Mouse (Mus musculus): Measurements from ENCODE around the gene Insr. TPM values are rescaled to one million over a fixed set of nuclear protein-coding genes. Genes with fewer than 3 reads are reported as not detected.

The Insr gene
- polyA plus RNA-seq, 1 experiment, result 24.0 TPM

DNA sequence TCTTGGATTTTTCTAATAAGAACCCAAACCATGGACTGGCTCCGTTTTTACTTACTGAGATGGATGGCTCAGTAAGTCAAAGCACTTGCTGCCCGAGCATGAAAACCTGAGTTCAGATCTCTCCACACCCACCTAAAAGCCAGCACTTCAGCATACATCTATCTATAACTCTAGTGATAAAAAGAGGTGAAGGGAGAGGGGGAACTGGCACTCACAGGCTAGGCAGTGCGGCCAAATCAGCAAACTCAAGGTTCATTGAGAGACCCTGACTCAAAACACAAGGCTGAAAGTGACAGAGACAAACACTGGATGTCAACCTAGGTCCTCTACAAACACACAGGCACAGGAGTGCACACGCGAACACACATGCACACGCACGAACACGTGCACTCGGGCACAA, 2.2 kb downstream of the Insr start:
- H3K4me1 ChIP-seq (ENCODE audit: control insufficient read depth, insufficient read depth, low read length), result peaks cover 24% of the 10 kb centered on the region
- no peak overlapping the region for H3K27ac ChIP-seq (ENCODE audit: insufficient read depth, low read depth, low read length)
- no peak overlapping the region for H3K4me3 ChIP-seq (ENCODE audit: insufficient read depth, low read length)
- TF ChIP-seq POLR2A (IDR thresholded peaks at IDR 0.05; ENCODE audit: borderline replicate concordance, low read depth, low read length), result no peak
- no peak for TF ChIP-seq CTCF (IDR thresholded peaks at IDR 0.05; ENCODE audit: low read depth, low read length)

DNA sequence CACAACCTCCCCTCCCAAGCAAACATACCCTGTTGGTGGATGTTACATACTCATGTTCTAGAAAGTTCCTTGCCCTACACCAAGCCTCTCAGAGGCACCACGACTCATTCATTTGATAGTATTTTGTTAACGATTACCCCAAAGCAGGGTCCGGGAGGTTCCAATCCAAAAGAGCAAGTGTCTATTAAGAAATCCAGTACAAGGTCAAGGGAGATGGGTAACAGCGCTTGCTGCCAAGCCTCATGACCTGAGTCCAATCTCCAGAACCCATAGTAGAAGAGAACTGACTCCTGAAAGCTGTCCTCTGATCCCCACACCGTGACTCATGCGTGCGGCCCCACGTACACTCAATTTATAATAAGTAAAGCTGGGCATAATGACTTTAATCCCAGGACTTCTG, 3.4 kb downstream of the Insr start:
- Histone ChIP-seq H3K27ac (ENCODE audit: insufficient read depth, low read depth, low read length) (no peak overlapping the region), H3K4me3 (ENCODE audit: insufficient read depth, low read length) (no peak overlapping the region), H3K4me1 (ENCODE audit: control insufficient read depth, insufficient read depth, low read length) (peaks cover 24% of the 10 kb centered on the region)
- no peak for TF ChIP-seq POLR2A (IDR thresholded peaks at IDR 0.05; ENCODE audit: borderline replicate concordance, low read depth, low read length)
- no peak for TF ChIP-seq CTCF (IDR thresholded peaks at IDR 0.05; ENCODE audit: low read depth, low read length)

DNA sequence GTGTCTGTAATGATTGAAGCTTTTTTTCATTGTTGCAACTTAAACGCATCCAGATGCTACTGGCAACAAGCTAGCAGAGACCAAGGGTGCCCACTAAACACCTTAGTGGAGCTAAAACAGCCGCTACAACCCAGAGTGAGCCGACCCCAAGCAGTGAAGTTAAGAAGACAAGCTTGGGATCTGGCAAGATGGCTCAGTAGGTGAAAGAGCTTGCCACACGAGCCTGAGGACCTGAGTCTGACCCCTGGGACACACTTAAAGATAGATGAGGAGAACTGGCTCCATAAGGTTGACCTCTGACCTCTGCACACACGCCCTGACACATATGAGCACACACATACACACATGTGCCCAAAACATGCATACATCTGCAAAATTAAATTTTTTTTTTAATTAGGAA, 4.2 kb downstream of the Insr start:
- Histone ChIP-seq H3K27ac (ENCODE audit: insufficient read depth, low read depth, low read length) (no peak overlapping the region), H3K4me3 (ENCODE audit: insufficient read depth, low read length) (no peak overlapping the region), H3K4me1 (ENCODE audit: control insufficient read depth, insufficient read depth, low read length) (peaks cover 24% of the 10 kb centered on the region)
- no peak for TF ChIP-seq CTCF (IDR thresholded peaks at IDR 0.05; ENCODE audit: low read depth, low read length)
- TF ChIP-seq POLR2A (IDR thresholded peaks at IDR 0.05; ENCODE audit: borderline replicate concordance, low read depth, low read length), result no peak

DNA sequence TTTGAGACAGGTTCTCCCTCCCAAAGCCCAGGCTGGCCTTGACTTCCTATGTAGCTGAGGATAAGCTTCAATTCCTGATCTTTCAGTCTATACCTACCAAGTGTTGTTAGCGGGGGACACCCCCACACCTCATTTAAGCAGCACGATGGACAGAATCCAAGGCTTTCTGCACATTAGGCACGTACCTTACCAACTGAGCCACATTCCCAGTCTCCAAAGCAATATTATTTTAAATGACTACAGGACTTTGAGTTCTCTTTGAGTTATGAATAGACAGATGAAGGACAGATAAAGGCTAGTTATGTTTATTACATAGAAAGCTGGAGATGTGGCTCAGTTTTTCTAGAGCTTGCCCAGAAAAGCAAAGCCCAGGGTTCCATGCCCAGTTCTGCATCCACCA, 5.6 kb downstream of the Insr start:
- H3K4me1 ChIP-seq (ENCODE audit: control insufficient read depth, insufficient read depth, low read length), result peaks cover 24% of the 10 kb centered on the region
- no peak for TF ChIP-seq POLR2A (IDR thresholded peaks at IDR 0.05; ENCODE audit: borderline replicate concordance, low read depth, low read length)
- no peak for TF ChIP-seq CTCF (IDR thresholded peaks at IDR 0.05; ENCODE audit: low read depth, low read length)
- no peak overlapping the region for H3K27ac ChIP-seq (ENCODE audit: insufficient read depth, low read depth, low read length)
- no peak overlapping the region for H3K4me3 ChIP-seq (ENCODE audit: insufficient read depth, low read length)

DNA sequence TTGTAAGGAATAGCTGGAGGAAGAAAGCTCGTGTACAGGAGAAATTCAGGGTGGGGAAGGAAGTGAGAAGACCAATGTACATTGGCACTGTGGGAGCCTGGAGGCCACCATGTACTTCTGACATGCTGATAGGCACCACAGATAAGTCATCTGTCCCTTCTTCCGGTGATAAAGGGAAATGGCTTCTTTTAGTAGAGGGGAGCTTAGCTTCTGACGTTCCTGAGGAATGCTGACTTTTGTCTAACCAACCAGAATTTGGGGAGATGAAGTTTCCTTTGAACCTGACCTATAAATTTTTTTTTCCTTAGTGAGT, 12.0 kb downstream of the Insr start:
- H3K4me1 ChIP-seq (ENCODE audit: control insufficient read depth, insufficient read depth, low read length), result peaks cover 17% of the 10 kb centered on the region
- no peak overlapping the region for H3K27ac ChIP-seq (ENCODE audit: insufficient read depth, low read depth, low read length)

DNA sequence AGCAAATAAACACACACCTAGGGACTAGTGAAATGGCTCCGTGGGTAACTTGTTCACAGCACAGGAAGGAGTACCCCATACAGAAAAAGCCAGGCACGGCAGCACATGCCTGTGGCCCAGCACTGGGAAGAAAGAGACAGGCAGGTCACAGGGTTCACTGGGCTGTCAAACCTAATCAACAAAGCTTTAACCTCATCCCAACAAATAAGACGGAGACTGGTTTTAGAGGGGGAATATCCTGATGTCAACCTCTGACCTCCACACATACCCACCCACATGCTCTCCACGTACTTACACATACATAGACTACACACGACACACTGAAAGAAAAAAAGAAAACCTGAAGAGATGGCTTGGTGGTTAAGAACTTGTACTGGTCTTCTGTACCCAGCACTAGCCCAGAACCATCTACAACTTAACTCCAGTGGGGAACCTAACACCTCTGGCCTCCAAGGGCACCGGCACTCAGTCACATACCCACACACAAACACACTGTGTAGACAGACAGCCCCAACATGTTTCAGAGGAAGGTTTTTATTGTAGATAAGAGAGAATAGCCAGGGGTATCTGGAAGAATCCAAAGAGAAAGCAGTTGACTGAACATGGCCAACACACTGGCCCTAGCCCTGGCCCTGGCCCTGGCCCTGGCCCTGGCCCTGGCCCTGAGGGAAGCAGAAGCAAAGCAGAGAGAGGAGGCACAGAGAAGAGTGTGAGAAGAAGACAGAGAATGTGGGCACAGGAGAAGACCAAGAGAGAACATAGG, 12.6 kb downstream of the Insr start:
- H3K4me3 ChIP-seq (ENCODE audit: insufficient read depth, low read length), result no peak overlapping the region
- no peak overlapping the region for H3K27ac ChIP-seq (ENCODE audit: insufficient read depth, low read depth, low read length)
- H3K4me1 ChIP-seq (ENCODE audit: control insufficient read depth, insufficient read depth, low read length), result peaks cover 18% of the 10 kb centered on the region
- TF ChIP-seq POLR2A (IDR thresholded peaks at IDR 0.05; ENCODE audit: borderline replicate concordance, low read depth, low read length) (no peak), CTCF (IDR thresholded peaks at IDR 0.05; ENCODE audit: low read depth, low read length) (no peak)

More for the DNA sequence above, 12.0 kb downstream of the Insr start:
- no peak overlapping the region for H3K4me3 ChIP-seq (ENCODE audit: insufficient read depth, low read length)
- no peak for TF ChIP-seq POLR2A (IDR thresholded peaks at IDR 0.05; ENCODE audit: borderline replicate concordance, low read depth, low read length)
- TF ChIP-seq CTCF (IDR thresholded peaks at IDR 0.05; ENCODE audit: low read depth, low read length), result no peak

DNA sequence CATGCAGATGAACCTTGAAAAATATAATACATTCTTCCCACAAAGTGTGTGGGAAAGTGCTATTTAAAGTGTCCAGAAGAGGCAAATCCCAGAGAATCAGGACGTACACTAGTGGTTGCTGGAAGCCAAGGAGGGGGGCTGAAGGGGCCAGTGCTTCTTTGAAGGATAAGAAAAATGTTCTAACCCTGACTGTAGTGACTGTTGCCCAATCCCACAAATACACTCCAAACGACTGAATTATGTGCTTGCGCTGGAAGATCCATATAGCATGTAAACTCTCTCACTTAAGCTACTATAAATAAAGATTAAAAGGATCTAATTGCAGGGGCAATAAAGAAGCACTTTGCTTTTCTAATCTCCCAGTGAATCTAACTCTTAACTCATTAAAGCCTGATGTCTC, 14.2 kb downstream of the Insr start:
- no peak for TF ChIP-seq POLR2A (IDR thresholded peaks at IDR 0.05; ENCODE audit: borderline replicate concordance, low read depth, low read length)
- no peak for TF ChIP-seq CTCF (IDR thresholded peaks at IDR 0.05; ENCODE audit: low read depth, low read length)
- Histone ChIP-seq H3K4me3 (ENCODE audit: insufficient read depth, low read length) (no peak overlapping the region), H3K4me1 (ENCODE audit: control insufficient read depth, insufficient read depth, low read length) (peaks cover 34% of the 10 kb centered on the region), H3K27ac (ENCODE audit: insufficient read depth, low read depth, low read length) (no peak overlapping the region)

DNA sequence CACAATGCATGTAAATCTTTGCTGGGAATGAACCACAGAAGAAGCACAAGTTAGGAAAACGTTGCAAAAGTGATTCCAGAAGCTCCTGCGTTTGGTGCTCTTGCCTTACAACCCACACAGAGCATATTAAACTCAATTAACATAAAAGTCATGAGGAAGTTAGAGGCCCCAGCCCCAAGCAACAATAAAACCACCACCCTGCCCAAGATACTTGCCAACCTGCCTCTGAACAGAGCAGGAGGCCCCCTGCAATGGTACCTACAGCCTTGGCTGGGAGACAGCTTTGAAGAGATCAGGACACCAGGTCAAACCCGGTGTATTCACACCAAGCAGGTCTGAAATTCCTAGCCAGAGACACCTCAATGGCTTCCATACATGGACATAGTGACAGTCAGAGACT, 16.6 kb downstream of the Insr start:
- TF ChIP-seq CTCF (IDR thresholded peaks at IDR 0.05; ENCODE audit: low read depth, low read length) (no peak), POLR2A (IDR thresholded peaks at IDR 0.05; ENCODE audit: borderline replicate concordance, low read depth, low read length) (no peak)
- Histone ChIP-seq H3K27ac (ENCODE audit: insufficient read depth, low read depth, low read length) (no peak overlapping the region), H3K4me3 (ENCODE audit: insufficient read depth, low read length) (no peak overlapping the region), H3K4me1 (ENCODE audit: control insufficient read depth, insufficient read depth, low read length) (peaks cover 38% of the 10 kb centered on the region)

DNA sequence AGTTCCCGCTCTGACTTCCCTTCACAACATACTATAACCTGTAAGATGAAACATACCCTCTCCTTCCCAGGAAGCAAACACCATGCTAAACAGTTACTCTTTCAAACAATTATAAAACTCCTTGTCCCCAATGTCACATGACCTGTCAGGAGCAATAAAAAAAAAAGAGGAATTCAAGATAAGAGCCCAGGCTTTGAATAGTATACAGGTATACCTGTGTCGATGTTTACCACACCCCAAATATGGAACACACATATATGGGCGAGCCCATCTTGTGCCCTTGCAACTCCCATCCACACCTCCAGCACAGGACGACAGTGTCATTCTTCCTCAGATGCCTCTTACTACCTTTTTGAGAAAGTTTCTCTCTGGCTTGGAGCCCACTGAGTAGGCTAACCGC, 18.3 kb downstream of the Insr start:
- peaks cover 38% of the 10 kb centered on the region for H3K4me1 ChIP-seq (ENCODE audit: control insufficient read depth, insufficient read depth, low read length)
- no peak for TF ChIP-seq POLR2A (IDR thresholded peaks at IDR 0.05; ENCODE audit: borderline replicate concordance, low read depth, low read length)
- TF ChIP-seq CTCF (IDR thresholded peaks at IDR 0.05; ENCODE audit: low read depth, low read length), result no peak

DNA sequence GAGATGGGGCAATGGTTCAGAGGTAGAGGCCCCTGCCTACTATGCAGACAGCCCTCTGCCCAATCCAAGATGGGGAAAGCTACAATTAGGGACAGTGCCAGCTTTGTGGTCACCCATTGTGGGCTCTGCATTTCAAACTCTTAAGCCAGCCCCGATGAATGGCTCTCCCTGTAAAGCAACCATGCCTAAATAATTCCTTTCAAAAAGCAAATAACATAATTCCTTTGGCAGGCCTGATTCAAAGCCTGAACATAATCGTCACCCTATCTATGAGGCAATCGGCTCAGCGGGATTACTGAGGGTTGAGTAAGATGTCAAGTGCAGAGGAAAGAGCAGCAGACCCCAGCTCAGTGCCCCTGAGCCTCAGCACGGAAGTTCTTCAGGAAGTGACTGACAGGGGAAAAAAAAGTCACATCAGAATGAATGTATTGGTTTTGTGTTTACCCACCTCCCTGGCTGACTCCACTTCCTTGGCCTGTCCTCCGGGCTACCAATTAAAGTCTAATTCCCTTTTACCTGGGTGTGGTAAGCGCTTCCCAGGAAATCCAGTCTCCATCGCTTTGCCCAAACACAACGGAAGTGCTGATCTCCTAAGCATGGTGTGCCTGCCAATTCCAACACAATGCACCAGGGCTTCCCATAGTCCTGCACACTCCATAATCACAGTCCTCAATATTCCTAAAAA, 19.1 kb downstream of the Insr start:
- TF ChIP-seq POLR2A (IDR thresholded peaks at IDR 0.05; ENCODE audit: borderline replicate concordance, low read depth, low read length) (no peak), CTCF (IDR thresholded peaks at IDR 0.05; ENCODE audit: low read depth, low read length) (no peak)
- H3K27ac ChIP-seq (ENCODE audit: insufficient read depth, low read depth, low read length), result peak overlapping the region; percentile 17; the same call in 1 of the 2 replicates
- no peak overlapping the region for H3K4me3 ChIP-seq (ENCODE audit: insufficient read depth, low read length)
- peaks cover 38% of the 10 kb centered on the region for H3K4me1 ChIP-seq (ENCODE audit: control insufficient read depth, insufficient read depth, low read length)

More for the DNA sequence above, 18.3 kb downstream of the Insr start:
- Histone ChIP-seq H3K27ac (ENCODE audit: insufficient read depth, low read depth, low read length) (no peak overlapping the region), H3K4me3 (ENCODE audit: insufficient read depth, low read length) (no peak overlapping the region)
